Mouse (Mus musculus) gonadal fat pad, adult 2 months (tissue): ENCODE results near the gene BC048671. TPM values are rescaled to one million over a fixed set of nuclear protein-coding genes. Genes with fewer than 3 reads are reported as not detected.

Source experiments
- DNase-seq: peaks from one replicate; pipeline ENCODE4 v3.0.0-alpha.2; 2012; ENCODE audit warnings: low read depth
- polyA plus RNA-seq: library from polyadenylated mRNA; depleted of rRNA; stranded (reverse); fragments of >200 nt; gene quantifications from 2 replicates; pipeline ENCODE4 v1.2.3, GENCODE M21; 2012; rRNA removed

Gene BC048671
- polyA plus RNA-seq = 0.92 and 1.3 TPM in 2 replicates

DNA sequence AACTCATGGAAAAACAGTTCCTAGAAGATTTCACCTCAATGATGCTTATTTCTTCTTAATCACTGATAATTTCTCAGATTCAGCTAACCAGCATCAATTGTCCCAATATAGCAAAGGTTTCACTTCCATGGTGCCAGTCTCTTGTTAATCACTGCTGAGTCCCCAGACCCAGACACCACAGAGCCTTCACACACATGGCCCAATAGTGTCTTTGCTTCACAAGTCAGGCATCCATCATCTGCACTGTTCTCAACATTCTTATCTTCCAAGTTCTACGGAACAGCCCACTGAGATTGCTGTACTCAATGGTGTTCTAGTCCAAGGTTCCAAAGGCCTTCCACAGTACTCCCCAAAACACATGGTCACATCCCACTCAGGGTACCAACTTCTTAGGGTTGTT is at the start of gene BC048671:
BC048671 (plus strand) TSS at position 301 of the 400 bp plus-strand sequence.
- no peak for DNase-seq

GRCm38 (mm10) chr6:90288265-90288664 is 12.8 kb upstream of the BC048671 start:
- DNase-seq = no peak

GRCm38 (mm10) chr6:90306315-90306975 is 5.4 kb downstream of the BC048671 start:
- no peak for DNase-seq

- no peak for DNase-seq
These were observed 8.1 kb downstream of the BC048671 start for GRCm38 (mm10) chr6:90308839-90309778.

DNA sequence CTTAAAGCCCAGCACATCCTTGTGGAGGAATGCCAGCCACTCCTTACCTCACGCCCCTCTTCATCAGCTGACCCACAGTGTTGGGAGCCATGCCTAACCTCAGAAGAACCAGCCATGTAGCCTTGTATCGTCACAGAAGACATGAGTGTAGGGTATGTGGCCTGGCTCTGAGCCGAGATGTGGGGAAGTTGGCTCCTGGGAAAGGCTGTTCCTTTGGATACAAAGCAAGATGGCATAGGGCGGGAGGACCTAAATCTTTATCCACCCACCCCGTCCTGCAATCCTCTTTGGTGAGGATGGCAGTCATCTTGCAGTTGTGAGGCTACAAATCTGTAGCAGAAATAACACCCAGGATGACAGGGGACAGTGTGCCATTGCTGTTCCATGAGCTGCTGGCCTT is 14.9 kb downstream of the BC048671 start:
- DNase-seq = no peak

GRCm38 (mm10) chr6:90317510-90318258 is 16.7 kb downstream of the BC048671 start:
- DNase-seq = no peak

DNA sequence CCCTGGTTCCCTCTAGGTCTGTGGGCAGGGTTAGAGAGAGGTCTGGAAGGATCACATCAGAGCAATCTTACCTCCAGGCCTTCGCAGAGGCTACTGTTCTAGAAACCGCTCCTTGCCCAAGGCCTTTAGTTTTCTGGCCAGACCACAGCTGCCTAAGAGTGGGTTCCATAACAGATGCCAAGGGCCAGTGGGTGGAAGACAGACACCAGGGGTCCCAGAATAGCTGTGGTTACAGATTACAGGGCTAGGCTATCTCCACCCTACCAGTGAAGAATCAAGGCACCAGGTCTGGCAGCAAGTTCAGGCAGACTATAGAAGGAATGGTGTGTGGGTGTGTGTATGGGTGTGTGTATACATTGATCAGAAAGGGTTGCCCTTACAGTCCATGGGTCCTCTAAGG is 18.0 kb downstream of the BC048671 start:
- no peak for DNase-seq

- DNase-seq = peak; percentile 84
These were observed 18.6 kb downstream of the BC048671 start for GRCm38 (mm10) chr6:90319475-90320191.

DNA sequence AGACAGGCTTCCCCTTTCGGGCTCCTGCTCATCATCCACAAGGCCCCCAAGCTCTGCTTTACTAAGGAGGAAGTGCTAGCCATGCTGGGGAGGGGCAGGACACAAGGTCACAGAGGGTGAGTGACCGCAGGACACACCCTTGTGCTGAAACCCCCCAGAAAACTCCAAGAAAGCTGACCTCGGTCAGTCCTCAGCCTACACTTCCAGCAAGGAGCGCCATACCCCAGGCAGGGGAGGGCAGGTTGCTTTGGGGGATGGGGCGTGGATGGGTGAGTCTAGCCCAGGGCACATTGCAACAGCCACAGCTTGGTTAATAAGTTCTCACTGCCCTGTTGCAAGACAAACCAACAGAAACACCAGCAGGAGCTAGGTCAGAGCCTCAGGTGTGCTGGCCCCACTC is 19.4 kb downstream of the BC048671 start:
- no peak for DNase-seq

DNA sequence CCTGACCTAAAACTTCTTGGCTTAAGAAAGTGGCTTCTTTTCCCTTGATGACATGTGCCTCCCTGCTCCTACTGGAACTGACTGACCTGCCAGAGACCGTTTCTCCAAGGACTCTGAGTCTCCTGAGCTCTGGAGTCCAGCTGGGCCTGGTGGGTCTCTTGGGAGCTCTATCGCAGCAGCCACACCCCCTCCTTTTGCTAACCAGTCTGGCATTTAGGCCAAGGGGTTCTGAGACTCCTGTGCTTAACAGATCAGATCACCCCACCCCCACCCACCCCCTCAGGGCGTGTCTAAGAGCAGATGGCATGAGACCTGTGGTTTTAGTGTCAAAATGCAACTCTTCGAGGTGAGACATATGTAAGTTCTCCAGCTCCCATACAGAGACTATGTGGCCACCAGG is 20.8 kb downstream of the BC048671 start:
- no peak for DNase-seq

- DNase-seq = no peak
These were observed 23.0 kb downstream of the BC048671 start for GRCm38 (mm10) chr6:90324026-90324425.

DNA sequence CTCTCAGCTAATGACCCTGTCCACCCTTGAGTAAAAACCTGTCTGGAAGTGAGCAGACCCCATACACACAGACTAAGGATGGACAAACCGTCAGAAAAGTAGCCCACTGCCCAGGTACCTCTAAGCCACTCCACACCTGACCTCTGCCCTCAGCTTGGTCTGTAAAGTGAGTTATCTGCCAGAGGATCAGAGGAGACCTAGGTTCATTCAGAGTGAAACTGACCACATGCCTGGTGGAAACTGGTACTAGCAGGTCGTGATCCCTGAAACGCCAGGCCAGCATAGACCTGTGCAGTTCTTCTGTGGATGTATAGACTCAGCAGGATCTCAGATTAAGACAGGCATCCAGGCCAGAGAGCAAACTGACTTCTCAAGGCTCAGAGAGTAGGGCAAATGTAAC is 23.4 kb downstream of the BC048671 start:
- DNase-seq = no peak

GRCm38 (mm10) chr6:90324991-90325390 is 24.0 kb downstream of the BC048671 start, which contains the start of gene Chst13:
Gene Chst13 (minus strand): TSS chr6:90325185.
- no peak for DNase-seq

- DNase-seq = no peak
These were observed 26.7 kb downstream of the BC048671 start for GRCm38 (mm10) chr6:90327670-90328069.

DNA sequence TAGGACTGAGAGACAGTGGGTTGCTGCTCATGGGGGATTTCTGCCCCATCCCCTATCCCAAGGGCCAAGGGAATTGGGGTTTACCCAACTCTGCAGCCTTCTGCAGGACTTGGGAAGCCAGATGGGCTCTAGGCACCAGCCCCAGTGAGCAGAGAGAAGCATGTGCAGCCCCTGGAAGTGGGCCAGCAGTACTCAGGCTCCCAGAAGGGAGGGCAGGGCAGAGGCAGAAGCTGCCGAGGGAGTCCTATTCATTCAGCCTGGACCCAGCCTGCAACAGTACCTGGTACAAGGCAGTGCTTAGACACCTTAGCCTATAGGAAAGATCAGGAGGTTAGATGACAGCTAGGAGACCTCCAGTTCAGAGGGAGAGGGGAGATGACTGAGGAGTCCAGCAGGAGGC is 28.9 kb downstream of the BC048671 start:
- no peak for DNase-seq

GRCm38 (mm10) chr6:90332561-90333425 is 31.8 kb downstream of the BC048671 start, which contains the start of gene Uroc1:
Gene Uroc1 (plus strand): TSS chr6:90333284.
- no peak for DNase-seq

- DNase-seq = no peak
These were observed 33.2 kb downstream of the BC048671 start for GRCm38 (mm10) chr6:90334244-90334643.

DNA sequence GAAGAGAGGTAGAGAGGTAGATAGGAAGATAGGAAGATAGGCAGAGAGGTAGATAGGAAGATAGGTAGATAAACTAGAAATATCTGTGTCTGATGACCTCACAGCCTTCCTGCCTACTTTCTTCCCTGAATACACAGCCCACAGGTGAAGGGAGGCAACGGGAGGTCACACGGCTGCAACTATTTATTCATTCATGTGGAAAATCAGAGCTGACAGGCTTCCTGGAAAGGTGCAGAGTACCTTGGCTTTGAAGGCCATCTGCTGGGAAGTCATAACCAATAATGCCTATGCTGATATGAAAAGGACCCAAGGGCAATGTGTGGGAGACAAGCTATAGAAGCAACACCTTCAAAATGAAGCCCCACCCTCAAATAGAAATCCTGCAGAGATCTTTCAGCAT is 41.3 kb downstream of the BC048671 start:
- no peak for DNase-seq

DNA sequence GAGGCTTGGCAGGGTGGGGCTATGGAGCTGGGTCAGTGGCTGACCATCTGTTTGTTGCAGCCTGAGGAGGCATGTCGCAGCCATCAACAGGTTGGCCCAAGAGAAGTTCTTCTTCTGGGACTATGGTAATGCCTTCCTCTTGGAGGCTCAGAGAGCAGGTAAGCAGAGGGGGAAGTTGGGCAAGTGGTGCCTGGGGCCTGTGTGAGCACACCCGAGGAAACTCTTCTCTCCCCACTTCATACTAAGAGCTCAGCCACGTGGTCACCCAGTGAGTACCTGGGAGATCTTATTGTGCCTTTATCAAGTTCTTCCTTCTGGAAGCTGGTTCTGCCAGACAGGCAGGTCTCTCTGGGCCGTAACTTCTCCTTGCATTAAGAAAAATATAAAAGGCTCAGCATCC is 46.2 kb downstream of the BC048671 start:
- DNase-seq = no peak

DNA sequence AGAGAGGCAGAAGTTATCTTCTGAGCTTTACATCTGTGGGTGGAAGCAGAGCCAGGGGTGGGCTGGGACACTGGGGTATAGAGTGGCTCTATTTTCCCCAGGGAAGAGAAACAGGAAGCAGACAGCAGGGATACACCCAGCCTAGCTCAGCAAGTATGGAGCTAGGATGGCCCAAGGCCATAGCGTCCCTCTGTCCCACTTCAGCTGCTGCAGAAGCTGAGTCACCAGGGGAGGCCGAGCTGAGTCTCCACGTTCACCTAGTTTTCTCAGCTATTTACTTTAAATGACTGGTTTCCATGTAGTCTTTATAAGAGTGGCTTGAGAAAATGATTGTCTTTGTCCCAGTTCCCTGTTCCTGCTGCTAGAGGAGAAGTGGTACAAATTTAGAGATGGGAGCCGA is 47.5 kb downstream of the BC048671 start:
- DNase-seq = no peak
